Mouse (Mus musculus): ENCODE measurements at regions not wholly inside any gene's neighbourhood (a gene's known extent, or its start where the extent isn't known, plus 50 kb on each side); places are given as distances from the start of the nearest gene placed in this dataset.

DNA sequence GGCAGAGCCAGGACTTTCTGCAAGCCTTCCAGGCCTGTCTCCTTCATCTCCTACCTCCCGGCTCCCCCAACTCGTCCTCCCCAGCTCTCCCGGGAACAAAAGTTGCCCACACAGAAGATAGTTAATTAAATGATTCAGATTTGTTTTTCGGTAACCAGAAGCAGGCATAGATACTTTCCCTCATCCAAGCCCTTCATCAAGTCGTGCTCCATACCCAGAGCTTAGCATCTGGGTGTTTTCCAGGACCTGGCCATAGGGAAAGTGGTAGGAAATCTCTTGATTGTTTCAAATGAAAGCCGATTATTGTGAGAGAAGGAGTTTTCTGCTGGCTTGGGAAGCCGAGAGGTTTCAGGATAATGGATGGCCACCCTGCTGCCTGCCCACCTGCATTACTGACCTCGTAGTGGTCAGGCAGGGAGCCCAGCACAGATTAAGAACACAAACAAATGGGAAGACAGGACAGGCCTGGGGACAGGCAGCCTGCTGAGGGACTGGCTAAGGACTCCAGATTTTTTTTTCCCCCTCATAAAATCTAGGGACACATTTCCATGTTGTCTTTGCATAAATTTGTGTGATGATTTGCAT is 142.2 kb upstream of the Cadm1 start:
- no peak for DNase-seq (ENCODE audit: low read depth, low spot score)

DNA sequence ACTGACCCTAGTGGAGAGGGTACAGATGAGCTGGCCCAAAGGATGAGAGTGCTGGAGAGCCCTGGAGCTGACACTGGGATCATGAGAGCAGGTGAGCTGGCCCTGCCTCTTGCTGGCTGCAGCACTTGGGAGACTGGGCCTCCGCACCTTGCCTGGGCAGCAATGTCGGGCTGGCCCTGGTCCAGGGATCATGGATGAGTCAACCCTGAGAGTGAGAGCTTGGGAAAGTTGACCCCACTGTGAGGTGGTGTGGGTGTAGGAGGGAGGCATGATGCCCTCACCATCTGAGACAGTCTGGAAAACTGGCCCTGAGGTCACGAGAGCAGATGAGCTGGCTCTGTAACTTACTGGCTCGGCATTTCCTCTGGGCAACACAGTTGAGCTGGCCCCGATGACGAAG is 140.1 kb upstream of the Cadm1 start:
- DNase-seq (ENCODE audit: low read depth, low spot score): no peak

DNA sequence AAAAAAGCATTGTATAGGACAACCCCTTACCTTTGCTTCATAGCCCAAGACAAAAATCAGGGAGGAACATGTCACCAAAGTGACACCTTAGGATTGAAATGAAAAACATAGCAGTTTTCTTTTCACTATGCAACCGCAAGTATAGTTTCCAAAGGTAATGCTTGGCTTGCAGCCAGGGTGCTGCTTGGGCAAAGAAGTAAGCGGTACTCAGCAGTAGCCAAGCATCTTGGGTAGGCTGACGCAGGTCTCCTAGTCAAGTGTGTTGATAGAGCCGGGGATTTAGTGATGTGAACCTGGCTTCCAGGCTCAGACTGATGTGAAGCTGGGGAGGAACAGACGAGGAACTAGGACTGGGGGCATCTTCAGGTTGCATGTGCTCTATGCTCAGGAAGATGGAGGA is 138.3 kb upstream of the Cadm1 start:
- no peak for DNase-seq (ENCODE audit: low read depth, low spot score)

DNA sequence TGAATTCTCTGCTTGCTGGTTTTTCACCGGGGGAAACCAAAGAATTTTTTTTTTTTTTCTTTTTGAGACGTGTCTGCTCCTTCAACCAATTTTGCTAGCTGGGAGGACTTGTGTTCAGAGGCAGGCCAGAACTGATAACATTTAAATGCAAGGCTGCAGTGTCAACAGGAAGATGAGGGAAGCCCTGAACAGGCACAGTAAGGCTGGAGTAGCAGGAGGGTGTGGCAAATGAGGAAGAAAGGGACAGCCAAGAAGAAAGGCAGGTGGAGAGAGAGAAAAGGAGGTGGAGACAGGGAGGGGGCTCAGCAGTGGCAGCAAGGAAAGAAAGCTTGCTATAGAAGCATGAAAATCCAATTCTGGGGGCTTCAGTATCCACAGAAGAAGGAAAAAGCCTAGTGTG is 130.4 kb upstream of the Cadm1 start:
- DNase-seq (ENCODE audit: low read depth, low spot score): no peak

DNA sequence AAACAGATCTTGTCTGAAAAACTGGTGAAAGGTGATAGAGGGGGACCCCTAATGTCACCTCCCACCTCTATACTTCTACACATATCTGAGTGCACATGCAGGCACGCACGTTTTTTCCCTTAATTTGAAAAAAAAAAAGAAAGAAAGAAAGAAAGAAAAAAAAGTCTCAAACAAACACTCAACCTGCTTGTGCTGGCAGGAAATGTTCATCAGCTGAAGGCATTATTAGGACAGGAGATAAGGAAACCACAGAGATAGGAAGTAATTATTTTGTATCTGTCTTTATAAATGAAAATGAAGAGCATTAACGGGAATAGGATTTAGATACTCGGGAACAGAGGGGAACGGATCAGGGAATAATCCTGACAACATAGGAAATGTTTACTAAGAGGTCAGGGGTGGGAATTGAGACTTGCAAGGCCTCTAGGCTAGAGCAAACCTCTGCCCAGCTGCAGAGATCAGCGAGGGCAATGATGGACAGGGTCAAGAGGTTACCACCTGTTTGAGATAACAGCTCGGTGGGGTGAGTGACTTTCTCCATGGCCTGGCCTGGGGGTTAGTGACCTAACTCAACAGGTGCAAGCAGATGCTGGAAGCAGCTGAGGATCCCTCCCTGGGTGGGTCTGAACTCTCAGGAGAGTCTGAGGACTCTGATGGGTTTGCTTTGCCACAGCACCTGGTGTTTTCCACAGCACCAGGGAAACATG is 129.7 kb upstream of the Cadm1 start:
- DNase-seq (ENCODE audit: low read depth, low spot score): no peak

DNA sequence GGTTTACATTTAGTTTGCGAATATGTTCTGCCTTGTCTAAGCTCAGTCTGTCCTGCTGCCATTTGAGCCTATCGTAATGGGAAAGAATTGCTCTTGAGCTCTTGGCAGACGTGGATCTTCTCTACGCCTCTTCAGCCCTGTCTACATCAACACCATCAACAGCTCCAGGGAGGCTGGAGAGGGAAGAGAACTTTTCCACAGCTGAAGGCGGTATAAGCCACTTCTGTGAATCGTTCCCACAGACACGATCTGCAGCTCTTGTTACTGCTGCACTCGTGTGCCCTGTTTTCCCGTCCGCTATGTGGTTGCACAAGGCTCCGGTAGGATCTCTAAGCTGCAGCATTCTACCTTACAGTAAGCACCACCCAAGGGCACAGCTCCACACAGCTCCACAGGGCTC is 128.5 kb upstream of the Cadm1 start:
- DNase-seq (ENCODE audit: low read depth, low spot score): no peak

DNA sequence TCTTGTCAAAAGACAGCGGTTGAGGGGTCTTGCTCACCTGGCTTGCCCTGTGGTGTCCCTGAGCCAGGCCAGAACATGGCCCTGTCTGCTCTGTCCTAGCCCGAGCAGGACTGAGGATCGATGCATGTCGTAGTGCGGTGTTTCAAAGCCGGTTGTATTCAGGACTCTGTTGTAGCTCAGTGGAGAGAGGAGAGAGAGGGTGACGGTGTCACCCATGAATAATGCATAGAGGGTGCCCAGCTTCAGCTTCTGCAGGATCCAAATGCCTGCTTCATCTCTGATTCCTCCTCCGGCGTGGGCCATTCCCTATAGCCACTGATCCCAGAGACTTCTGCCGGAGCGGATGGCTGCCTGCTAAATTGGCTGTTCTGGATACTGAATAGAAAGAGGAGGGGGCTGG is 126.7 kb upstream of the Cadm1 start:
- no peak for DNase-seq (ENCODE audit: low read depth, low spot score)

DNA sequence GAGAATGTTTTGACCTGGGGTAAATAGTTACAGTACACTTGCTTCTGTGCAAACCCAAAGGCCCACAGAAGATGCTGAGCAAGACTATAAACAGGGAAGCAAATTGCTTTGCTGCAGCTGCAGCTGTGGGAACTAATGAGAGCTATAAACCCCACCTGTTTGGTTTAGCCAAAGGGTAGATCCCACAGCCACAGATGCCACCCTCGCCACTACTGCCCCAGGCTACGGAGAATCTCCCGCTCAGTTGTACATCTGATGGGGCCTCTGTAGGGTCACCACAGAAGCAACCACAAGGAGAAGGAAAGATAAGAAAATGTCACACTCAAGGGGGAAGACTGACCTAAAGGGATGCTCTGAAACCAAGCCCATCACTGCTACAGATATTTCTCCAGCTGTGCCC is 125.2 kb upstream of the Cadm1 start:
- no peak for DNase-seq (ENCODE audit: low read depth, low spot score)

DNA sequence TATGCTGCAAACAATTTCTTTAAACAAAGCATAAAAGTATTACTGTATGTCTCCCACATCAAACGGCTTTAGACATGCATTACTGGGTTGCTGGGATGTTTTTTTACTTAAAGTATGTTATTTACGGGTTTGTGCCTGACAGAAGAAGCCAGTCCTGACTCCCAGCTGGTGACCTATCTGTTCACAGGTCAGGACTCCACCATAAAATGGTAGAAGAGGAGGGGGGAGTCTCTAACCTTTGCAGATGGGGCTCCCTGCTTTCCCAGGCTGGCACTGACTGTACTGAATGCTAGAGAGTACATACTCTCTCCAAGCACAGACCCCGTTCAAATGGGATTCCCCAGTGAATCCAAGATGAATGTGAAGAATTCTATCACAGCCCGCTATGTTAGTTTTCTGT is 124.4 kb upstream of the Cadm1 start:
- no peak for DNase-seq (ENCODE audit: low read depth, low spot score)

DNA sequence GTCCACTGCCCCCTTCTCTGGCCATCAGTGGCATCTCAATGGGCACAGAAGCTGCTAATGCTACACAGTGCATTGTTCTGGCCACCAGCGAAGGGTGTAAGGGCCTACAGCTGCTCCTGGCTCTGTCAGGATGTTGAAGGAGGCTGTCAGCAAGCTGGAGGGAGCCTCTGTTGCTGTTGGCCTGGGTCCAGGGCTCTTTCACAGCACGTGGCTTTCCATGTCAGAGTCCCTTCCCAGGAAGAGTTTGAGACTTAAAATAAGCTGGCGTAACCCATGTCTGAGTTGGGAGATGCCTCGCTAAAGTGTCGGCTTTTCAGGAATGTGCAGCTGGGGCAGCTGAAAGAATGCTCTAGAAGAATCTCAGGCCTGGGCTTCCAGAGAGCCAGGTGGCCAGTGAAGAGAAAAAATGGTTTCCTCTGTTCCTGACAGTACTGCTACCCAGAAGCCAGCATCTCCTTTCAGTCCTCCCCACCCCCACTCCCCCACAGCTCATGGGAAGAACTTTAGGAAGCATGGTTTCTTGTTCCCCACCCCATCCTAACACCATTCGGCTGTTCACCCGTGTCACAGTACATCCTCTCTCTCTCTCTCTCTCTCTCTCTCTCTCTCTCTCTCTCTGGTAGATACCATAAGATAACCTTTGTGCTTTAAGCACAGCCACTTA is 122.8 kb upstream of the Cadm1 start:
- DNase-seq (ENCODE audit: low read depth, low spot score): peak; percentile 48

DNA sequence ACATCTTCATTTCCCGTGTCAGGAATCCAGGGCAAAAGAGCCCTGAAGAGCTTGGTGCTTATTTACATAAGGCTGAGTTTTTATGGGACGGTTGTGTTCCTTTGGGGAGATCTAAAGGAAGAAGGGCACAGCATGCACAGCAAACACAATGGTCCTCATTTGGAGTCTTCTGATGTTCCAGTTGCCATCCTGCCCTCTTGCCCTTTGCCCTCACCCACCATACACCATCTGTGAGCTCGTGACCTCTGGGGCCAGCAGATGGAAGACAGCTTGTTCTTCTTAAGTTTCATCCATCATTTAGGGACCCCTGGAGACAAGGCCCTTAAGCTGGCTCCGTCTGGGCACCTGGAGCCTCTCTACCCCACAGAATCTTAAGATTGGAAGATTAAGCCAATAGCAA is 121.9 kb upstream of the Cadm1 start:
- no peak for DNase-seq (ENCODE audit: low read depth, low spot score)

DNA sequence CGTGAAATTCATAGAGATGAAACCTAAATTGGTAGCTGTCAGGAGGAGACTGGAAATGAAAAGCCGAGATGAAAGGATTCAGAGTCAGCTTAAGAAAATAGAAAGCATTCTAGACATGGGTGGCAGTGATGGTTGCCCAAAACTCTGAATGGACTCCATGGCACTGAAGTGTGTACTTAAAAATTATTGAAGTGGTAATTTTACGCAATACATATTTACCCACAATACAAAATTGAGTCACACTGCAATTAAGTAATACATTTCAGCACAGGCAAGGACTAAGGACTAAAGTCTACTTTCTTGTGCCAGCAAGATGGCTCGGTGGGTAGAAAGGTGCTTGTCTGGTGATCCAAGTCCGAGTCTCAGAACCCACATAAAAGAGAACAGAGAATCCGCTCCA is 120.4 kb upstream of the Cadm1 start:
- DNase-seq (ENCODE audit: low read depth, low spot score): no peak

DNA sequence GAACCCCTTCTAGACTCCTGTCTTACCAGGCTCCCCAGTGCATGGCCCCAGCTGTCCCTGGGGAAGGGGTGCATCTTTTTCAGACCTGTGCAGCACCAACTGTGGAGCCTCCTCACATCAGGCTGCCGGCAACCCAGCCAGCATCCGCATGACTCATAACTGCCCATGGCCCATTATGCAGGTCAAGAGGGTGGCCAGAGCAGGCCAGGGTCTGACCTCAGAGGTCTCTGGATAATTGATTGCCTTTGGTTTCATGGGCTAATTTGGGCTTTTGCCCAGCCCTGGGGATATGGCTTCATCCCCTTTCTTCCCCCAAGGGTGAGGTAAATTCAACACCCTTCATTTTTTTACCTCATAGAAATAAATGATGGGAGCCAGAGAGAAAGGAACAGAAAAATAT is 117.2 kb upstream of the Cadm1 start:
- no peak for DNase-seq (ENCODE audit: low read depth, low spot score)

DNA sequence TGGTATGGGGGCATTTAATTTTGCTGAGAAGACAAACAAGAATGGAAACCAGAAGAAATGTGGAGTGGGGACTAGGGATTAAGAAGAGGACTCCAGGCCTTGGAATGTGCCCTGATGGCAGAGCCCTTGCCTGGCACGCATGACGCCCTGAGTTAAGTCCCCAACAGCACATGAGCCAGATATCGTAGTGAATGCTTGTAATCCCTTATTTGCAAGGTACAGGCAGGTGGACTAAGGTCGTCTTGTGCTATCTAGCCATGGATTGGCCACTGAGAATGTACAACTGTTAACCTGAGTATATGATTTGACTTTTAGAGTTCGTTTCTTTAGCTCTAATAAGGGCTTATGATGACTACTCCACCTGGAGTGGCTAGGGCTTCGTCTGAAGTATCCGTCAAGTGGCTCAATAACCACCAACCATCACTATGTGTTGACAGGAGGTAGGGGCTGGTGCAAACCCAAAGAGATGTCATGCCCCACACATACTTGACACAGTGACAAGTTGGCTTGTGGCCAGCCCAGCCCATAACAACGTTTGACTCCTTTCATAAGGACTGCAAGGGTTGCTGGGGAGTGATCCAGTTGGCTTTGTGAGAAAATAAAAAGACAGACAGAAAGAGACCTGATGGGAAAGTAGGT is 115.5 kb upstream of the Cadm1 start:
- DNase-seq (ENCODE audit: low read depth, low spot score): no peak

DNA sequence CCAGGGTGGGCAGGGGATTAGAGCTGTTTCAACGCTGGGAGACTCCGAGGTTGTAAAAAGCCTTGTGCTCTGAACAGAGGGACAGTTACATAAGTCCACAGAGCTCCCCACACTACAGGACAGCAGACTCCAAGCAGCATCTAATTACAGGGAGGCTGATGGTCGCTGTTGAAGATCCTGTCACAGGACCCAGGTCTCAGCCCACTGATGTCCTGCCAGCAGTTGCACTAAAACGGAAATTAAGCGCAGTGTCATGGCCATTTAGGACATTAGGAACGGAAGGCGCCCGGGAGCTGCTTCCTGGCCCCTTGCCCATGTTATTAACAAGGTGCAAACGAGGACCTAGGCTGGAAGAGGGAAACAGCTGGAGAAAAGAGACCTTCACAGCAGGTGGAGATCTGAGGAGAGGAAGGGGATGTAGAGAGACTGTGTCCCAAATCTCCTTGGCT is 107.8 kb upstream of the Cadm1 start:
- DNase-seq (ENCODE audit: low read depth, low spot score): no peak

DNA sequence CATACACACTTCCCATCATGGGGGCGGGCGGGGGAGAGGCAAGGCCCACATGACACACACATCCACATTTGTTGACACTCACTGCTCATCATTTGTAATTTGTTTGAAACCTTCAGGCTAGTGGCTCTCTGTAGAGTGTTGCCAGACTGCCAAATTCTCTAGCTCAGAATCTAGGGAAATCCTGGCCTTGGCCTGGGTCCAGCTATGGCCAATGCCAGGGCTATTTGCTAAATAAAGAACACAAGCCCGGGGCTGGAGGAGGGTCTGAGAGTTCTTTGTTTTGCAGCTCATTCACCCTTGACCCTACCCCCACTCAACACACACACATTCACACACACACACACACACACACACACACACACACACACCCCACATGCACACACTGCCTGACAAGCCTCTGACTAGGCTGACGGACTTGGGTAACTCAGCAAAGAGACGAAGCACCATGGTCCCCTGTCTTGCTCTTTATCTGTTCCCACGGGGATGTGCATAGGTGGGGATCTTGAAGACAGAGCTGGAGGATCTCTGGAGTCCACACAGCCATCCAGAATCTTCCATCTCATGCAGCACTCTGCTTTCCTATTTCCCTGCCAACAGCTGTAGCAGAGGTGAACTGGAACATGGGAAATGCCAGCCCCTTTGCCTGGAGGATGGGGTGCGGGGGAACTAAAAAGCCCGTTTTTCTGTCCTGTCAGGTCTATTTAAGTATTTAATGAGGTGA is 107.1 kb upstream of the Cadm1 start:
- no peak for DNase-seq (ENCODE audit: low read depth, low spot score)

DNA sequence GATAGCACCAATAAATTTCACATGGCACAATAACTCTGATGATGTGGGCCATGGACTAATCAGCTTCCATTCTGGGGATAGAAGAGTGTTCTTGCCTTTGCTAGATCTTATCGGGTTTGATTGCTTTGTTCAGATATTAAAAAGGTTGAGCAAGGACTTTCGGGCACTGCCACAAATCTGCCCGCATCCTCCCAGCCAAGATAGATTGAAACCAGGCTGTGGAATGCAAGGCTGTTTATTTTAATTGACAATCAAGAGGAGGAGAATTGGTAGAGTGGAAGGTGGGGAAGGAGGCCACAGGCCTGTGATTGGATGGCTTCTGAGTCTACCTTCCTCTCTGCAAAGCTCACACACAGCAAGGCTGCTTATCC is 106.5 kb upstream of the Cadm1 start:
- DNase-seq (ENCODE audit: low read depth, low spot score): no peak

DNA sequence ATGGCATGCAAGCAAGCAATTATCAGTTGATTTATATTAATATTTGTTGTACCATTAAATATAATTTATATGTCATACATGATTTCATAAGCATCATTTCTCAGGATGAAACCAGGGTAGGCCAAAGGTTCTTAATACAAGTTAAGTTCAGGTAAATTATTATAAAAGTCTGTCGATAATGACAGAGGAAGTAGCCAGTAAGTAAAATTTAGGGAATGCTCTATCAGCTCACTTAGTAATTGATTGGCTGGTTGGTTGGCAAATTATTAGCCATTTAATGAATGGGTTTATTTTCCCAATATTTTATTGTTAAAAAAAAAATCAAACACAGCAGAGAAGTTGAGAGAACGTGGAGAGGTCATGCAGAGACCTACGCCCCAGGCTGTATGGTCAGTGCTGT is 105.8 kb upstream of the Cadm1 start:
- DNase-seq (ENCODE audit: low read depth, low spot score): no peak

DNA sequence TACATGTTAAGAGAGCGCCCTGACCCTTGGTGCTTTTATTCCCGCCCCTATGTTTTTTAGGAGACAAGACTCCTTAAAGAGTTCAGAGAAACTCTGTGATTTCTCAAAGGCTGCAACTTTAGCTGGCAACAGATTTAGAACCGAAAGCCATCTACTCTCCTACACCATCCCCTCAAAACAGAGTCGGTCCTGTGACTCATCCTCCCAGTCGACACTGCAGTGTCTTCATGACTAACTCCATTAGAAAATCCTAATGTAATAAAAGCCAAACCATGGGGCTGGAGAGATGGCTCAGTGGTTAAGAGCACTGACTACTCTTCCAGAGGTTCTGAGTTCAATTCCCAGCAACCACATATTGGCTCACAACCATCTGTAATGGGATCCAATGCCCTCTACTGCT is 103.3 kb upstream of the Cadm1 start:
- no peak for DNase-seq (ENCODE audit: low read depth, low spot score)

DNA sequence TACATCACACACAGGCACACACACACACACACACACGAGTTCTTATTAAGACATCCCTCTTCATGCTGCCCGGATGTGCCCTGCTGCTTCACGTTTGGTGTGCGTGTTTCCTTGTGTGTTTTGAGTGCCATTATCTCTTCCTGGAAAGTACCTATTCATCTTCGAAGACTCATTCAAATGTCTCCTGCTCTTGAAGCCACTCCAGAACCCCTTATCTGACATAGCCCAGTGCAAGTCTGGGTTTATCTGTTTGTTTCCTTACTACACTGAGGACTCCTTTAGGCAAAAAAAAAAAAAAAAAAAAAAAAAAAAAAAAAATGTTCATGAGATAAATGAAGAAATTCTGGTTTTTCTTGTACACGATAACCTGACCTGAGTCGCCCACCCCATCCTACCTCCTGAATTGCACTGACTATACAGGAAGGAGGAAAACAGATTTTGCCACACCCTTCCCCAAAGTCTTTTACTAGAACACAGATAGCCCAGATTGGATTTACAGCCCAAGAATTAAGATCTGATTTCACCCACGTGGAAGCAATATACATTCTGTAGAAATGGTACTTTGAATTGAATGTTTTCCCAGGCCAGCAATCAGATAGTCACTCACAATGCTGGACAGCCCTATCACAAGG is 101.1 kb upstream of the Cadm1 start:
- no peak for DNase-seq (ENCODE audit: low read depth, low spot score)

DNA sequence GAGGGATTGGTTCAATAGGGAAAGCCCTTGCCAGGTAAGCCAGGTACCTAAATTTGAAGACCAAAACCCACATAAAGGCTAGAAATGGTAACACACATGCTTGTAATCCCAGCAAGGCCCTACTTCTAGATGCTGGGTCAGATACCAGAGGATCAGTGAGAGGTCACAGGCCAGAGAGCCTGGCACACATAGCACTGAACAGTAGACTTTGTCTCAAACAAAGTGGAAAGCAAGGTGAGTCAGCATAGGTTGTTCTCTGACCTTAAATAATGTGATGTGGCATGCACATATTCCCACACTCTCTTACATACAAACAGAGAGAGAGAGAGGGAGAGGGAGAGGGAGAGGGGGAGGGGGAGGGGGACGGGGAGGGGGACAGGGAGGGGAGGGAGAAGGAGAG is 100.3 kb upstream of the Cadm1 start:
- no peak for DNase-seq (ENCODE audit: low read depth, low spot score)

DNA sequence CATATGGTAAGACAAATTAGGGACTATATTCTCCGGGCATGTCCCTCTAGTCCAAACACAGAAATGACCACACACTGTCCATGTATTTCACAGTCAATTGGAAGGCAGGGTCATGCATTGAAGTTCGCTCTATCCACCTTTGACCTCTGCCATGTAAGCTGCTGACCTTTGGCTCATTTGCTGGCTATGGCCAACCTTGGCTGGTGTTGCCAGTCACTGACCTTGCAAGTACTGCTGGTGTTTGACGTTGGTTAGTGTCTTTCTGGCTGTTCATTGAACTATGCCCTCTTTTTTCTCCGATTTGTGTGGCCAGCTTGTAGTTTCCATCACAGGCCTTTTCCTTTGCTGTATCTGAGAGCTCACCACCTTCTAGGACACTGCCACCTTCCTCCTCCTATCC is 97.3 kb upstream of the Cadm1 start:
- DNase-seq (ENCODE audit: low read depth, low spot score): no peak
